Mouse (Mus musculus) erythroblast, embryonic 14.5 days (primary cell): ENCODE measurements around the gene Cd101.

ENCODE experiments used
- GATA1 ChIP-seq: IDR thresholded peaks from 2 replicates; pipeline ENCODE4 v1.6.1; 2012; ENCODE audit warnings: low read length, inconsistent platforms, mixed read lengths
- TAL1 ChIP-seq: IDR thresholded peaks from 3 replicates; pipeline ENCODE4 v1.6.1; 2012; ENCODE audit warnings: low read length, inconsistent platforms, mixed read lengths

DNA sequence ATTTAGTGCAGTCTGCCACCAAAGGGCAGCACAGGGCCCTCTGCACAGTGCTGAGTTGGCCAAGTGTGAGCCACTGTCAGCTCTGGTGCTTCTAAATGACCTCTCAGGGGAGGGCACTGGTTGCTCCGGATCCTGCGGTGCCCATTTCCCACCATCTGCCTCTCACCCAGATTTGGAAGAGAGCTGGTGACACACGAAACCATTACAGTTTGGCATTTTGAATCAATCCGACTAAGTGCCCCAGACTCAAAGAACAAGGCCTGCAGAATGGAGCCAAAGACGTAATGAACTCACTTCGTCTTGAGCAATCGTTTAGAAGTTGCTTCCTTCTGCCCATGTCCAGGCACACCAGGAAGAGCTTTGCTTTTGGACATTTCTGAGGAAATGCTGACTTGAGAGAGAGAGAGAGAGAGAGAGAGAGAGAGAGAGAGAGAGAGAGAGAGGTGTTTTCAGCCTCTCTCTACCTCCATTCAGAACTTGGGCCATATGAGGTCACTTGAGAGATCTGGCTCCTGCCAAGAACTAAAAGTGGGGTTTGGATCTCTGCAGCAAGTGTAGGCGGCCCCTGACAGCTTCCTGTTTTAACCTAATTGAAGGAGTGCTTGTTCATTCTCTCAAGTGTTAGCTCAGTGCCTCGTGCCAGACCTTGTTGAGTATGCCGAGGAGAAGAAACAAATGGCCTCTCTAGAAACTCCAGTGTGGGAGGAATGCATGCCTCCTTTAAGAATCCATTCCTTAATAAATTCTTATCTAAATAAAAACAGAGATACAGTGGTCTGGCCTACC lies 31.4 kb downstream of the Cd101 start:
- TF ChIP-seq GATA1 (no peak), TAL1 (no peak)
